Mouse (Mus musculus): ENCODE results near the gene Hectd2. TPM values are rescaled to one million over a fixed set of nuclear protein-coding genes. Genes with fewer than 3 reads are reported as not detected.

Gene Hectd2
- total RNA-seq (2023) = 1 to 10 TPM; 4.3 to 6.4 TPM

DNA sequence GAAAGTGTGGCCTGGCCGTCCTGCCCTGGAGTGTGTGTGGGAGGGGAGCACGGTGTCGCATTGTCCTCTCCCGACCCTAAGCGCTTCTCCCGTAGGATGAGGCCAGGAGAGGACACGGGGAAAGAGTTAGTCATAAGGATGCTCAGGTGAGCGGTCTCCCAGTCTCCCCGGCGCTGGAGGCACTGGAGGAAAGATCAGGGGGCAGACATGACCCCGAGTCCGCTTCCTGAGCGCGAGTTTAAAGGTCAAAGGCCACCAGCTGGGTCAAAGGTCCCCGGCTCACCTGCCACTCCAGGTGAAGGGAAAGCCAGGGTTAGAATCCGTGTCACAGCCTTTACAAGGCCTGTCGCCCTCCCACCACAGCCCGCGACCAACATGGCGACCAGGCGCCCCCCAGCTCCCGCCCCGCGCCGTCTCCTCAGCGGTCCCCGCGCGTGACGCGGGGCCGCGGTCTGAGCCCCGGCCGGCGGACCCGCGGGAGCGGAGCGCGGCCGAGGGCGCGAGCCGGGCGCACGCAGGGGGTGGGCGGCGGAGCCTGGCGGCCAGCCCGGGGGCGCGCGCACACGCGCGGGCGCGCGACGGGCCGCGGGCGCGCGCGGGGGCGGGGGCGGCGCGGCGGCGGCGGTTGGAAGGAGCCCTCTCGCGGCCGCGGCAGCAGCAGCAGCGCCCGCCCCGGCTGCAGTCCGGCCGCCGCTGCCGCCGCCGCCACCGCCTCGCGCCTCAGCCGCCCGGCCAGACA, at the start of gene Hectd2:
Gene Hectd2 (plus strand): TSS at position 594 of the 739 bp plus-strand sequence.

Other genes starting within 250 kb of the Hectd2 start
- gene Pcgf5, start 206.3 kb upstream of the Hectd2 start, total RNA-seq (2023) = 10 to 100 TPM; 56.6 to 56.9 TPM
- gene Ppp1r3c, start 182.0 kb downstream of the Hectd2 start, total RNA-seq (2023) = not detected